Mouse (Mus musculus): Measurements from ENCODE around the gene Rtn4rl2. TPM values are rescaled to one million over a fixed set of nuclear protein-coding genes. Genes with fewer than 3 reads are reported as not detected.

Rtn4rl2 gene
- polyA plus RNA-seq, 1 experiment: 7.6 TPM

GRCm38 (mm10) chr2:84885084-84886055 lies 1.1 kb downstream of the Rtn4rl2 start:
- DNase-seq (ENCODE audit: low read depth): no peak

GRCm38 (mm10) chr2:84884611-84885010 lies 1.9 kb downstream of the Rtn4rl2 start:
- DNase-seq (ENCODE audit: low read depth): no peak

GRCm38 (mm10) chr2:84883942-84884341 lies 2.6 kb downstream of the Rtn4rl2 start:
- no peak for DNase-seq (ENCODE audit: low read depth)

DNA sequence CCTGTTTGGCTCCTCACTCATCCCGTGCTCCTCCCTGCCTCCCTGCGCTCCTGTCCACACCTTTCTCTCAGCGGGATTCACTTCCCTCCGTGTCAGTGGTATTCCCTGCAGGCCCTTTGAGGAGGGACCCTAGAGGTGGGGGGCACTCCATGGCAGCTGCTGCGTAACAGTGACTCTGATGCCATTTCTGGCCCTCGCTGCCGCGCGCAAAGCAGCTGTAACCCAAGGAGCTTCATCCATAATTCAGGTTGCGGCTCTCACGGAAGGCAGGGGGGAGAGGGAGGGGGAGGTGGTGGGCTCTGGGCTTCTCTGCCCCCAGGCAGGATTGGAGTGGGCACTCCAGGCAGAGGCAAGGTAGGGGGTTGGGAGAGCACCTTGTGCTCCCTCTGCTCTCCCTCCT lies 3.0 kb downstream of the Rtn4rl2 start:
- DNase-seq (ENCODE audit: low read depth): no peak

- no peak for DNase-seq (ENCODE audit: low read depth)
Measured at GRCm38 (mm10) chr2:84883084-84883483, 3.4 kb downstream of the Rtn4rl2 start.

DNA sequence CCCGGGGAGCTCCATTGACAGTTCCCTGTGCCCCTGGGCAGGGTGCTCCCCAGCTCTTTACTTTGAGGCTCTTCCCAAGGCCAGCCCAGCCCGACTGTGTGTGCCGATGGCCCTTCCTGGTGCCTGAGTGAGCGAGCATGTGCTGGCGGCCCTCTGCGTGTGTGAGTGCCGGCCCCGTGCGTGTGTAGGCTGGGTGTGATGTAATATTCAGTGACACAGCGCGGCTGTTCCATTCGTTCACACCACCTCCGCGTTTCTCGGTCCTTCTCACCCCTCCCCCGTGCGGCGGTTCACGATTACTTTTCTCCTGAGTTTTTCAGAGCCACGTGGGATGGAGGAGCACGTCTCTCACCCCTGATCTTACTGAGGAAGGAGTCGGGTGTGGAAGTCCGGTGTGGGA lies 3.9 kb downstream of the Rtn4rl2 start:
- no peak for DNase-seq (ENCODE audit: low read depth)

GRCm38 (mm10) chr2:84880590-84880989 lies 5.9 kb downstream of the Rtn4rl2 start:
- DNase-seq (ENCODE audit: low read depth): no peak

DNA sequence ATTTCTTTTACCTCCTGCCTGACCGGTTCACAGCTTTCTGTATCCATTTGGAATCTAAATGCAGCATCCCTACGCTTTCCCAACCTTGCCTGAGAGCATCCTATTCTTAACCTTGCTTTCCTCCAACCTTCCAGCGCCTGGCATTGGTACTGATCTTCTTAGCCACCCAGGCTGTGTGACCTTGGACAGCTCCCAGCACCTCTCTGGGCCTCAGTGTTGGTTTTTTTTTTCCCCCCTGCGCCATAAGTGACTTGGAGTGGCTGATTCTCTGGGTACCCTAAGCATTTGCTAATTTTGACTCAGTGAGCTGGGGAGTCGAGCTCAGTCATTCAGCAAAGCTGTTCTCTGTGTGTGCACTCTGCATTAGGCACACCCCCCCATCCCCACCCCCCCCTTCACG lies 10.7 kb downstream of the Rtn4rl2 start:
- DNase-seq (ENCODE audit: low read depth): no peak

DNA sequence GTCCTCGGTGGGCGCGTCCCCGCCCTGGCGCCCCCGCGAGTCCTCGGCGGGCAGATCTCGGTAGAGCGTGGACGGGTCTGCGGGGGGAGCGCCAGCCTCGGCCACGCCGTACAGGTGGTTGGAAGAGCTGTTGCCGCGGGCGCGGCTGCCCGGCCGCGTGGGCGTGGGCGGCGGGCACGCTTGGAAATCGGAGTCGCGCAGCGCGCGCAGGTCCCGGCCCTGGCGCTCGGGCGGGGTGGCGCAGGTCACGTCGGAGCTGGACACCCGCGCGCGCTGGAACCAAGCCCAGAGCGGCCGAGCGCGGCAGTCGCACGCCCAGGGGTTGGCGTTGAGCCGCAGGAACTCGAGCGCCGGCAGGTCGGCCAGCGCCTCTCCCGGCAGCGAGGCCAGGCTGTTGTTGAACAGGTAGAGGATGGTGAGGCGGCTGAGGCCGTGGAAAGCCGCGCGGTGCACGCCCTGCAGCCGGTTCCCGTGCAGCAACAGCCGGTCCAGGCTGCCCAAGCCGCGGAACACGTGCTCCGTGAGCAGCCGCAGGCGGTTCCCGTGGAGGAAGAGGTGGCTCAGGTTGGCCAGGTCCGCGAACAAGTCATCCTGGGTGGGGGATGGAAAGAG lies 14.3 kb downstream of the Rtn4rl2 start:
- no peak for DNase-seq (ENCODE audit: low read depth)

DNA sequence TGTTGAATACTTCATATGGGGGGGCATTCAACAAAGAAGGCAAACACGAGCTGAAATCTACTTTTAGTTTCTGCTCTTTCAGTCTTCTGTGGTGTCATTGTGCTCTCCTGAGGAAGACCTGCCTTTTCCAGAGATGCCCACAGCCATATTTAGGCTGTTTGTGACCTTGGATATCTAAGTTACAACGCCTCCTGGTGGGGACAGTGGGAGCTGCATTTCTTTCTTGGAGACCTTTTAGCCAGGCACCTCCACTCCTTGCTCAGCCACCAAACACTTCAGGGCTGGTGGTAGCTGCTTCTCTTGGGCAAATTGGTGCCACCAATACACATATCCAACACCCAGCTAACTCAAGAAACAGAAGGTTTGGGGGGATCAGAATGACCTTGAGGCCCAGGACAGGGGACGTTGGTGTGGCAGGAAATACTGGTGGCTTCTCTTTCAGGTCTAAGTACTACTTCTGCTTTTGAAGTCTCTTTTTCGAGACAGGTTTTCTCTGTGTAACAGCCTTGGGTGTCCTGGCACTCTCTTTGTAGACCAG lies 15.8 kb downstream of the Rtn4rl2 start:
- no peak for DNase-seq (ENCODE audit: low read depth)

GRCm38 (mm10) chr2:84868977-84869376 lies 17.5 kb downstream of the Rtn4rl2 start:
- no peak for DNase-seq (ENCODE audit: low read depth)

- DNase-seq (ENCODE audit: low read depth): no peak
Measured at GRCm38 (mm10) chr2:84868521-84868943, 18.0 kb downstream of the Rtn4rl2 start.

GRCm38 (mm10) chr2:84865616-84866571 lies 20.6 kb downstream of the Rtn4rl2 start:
- no peak for DNase-seq (ENCODE audit: low read depth)

DNA sequence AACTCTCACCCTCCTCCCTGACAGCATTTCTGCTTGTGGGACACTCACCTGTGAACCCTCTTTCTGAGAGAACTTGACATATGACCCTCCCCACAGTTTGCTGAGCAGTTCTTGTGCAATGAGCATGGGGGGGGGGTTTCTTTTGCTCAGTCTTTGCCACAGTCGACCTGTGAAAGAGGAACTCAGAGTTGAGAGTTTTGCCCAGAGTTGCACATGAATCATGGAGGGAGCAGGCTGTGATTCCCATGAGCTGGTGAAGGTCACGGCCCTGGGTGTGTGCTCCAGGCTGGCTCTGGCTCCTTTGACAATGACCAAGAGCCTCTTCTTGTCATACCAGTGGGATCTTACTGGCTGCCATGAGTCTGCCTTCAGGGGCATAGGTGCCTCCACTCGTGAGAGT lies 24.3 kb downstream of the Rtn4rl2 start:
- no peak for DNase-seq (ENCODE audit: low read depth)

GRCm38 (mm10) chr2:84861430-84861829 lies 25.1 kb downstream of the Rtn4rl2 start:
- DNase-seq (ENCODE audit: low read depth): no peak

DNA sequence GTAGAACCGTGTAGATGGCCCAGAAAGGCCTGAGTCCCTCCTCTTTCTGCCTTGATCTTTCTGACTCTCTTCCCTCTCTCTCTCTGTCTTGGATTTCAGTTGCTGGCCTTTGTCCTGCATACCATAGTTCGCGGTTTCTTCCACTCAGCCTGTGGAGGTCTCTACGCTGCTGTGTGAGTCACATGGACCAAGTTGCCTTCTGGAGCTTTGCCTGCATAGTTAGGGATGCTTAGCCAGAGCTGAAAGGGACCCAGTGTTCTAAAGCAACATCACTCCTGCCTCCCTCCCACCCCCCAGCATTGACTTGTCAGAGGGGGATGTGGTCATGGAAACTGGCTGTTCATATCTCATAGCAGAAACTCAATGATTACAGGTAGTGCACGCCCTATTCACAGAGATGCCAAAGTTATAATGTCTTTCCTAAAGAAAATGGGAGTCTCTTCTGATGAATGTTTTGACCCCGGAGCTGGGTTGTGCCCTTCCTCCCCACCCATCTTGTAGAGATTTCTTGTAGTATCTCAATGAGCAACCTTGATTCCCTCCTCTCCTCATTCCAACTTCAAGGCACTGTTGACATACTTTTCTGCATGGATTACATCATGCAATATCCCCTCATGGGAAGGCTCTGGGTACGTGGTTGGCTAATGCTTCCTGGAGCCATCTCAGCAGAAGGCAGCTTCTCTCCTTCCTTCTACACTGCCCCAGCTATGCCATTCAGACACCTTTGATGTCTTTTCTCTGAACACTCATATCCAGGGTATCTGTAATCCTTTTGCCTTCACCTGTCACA lies 26.3 kb downstream of the Rtn4rl2 start:
- no peak for DNase-seq (ENCODE audit: low read depth)

- DNase-seq (ENCODE audit: low read depth): no peak
Measured at GRCm38 (mm10) chr2:84858551-84858950, 28.0 kb downstream of the Rtn4rl2 start.

DNA sequence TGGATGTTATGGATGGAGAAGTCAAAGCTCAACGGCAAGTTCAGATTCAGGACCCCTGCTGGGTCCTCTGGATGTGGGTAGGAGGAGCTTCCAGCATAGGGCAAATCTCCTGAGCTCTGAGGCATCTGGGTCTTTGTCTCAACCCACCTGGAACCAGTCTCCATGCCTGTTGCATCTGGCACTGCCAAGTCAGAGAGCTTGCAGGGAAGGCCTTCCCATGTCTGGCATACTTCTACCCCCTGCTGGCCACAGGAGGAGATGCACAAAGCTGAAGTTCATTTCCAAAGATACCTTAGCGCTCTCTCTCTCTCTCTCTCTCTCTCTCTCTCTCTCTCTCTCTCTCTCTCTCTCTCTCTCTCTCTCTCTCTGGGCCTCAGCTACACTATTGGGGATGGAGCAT lies 30.8 kb downstream of the Rtn4rl2 start:
- no peak for DNase-seq (ENCODE audit: low read depth)

DNA sequence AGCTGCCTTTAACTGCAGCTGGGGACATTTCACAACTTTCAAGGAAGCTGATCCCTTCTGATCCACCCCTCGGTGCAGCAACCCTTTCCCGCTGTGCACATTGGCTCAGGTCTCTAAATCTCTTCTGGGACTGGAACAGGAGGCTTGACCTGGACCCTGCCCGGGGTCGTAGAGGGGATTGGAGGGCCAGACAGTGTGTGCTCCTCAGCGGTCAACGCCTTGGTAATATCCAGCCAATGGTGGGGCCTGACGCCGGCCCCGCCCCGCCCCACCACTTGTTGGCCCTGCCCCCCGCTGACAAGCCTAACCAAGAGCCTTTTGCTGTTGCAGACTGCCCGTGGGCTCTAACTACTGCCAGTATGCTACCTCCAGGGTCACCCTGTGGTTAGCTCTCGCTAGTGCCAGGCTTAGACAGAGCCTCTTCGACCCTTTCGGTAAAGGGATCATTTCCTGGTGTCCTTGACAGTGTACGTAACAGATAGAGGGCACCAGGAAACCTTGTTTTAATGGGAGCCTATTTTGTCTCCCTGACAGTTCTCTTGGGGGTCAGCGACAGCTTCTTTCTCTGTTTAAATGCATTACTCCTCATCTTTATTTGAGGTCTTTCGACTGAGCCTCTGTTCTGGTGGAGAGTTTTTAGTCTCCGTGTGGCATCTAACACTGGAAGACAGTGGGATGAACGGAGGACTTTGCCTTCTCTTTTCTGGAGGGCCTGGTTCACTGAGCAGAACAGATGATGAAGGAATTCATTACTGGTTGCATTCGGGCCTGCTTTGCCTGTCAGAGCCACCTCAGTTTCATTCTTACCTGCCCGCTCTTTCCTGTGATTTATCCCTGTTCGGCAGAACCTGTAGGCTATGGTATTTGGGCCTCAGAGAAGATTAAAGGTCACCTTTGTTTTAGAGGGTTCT lies 35.1 kb downstream of the Rtn4rl2 start:
- no peak for DNase-seq (ENCODE audit: low read depth)

All from gonadal fat pad, adult 2 months (tissue).